Mouse (Mus musculus) lung, adult 18-20 months (tissue): ENCODE measurements around the gene Olfr385.
"Not testable (repeated sequence)": the region's sequence is repeated elsewhere in the genome, so short reads cannot be mapped to it uniquely, and the experiment has no call there.

Experiments used
- DNase-seq, 2 experiments: peaks; one replicate each; pipeline ENCODE4 v3.0.0; 2022; ENCODE audit warnings: mixed read lengths in 2 of 2

The Olfr385 gene

DNA sequence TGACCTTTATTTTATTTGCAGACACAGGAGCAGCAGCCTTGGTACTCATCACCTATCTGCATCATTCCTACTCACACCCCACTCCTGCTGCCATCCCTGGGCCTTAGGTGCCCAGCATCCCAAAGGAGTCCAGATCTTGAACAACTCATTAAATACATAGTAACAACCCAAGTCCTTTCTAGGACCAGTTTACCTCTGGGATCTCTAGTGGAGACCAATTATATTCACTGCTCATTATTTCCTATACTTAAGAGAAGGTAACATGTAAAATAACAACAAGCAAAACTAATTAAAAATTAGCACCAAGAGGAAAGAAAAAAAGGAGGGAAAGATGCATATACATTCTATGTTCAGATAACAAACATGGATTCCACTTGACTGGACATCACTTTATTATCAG lies at the start of gene Olfr385:
TSS of gene Olfr385 (minus strand) at position 101 of the 400 bp plus-strand sequence.
- DNase-seq: no peak

DNA sequence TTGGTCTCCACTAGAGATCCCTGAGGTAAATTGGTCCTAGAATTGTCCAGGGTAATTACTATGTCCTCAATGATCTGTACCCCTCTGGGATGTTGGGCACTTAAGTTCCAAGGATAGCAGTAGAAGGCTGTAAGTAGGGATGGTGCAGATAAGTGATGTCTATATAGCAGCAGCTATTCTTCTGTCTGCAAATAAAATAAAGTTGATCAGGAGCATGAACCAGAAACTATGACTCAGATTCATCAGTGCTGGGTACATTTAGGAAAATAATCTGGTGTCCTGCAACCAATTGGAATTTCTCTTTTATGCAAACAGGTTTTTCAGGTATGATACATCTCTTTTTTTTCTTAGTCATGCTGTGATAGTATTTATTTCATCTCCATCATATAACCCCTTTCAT lies 5.5 kb upstream of the Olfr385 start, which contains the start of gene Olfr384:
TSS of gene Olfr384 (plus strand) at position 301 of the 400 bp plus-strand sequence.
- DNase-seq: no peak

DNA sequence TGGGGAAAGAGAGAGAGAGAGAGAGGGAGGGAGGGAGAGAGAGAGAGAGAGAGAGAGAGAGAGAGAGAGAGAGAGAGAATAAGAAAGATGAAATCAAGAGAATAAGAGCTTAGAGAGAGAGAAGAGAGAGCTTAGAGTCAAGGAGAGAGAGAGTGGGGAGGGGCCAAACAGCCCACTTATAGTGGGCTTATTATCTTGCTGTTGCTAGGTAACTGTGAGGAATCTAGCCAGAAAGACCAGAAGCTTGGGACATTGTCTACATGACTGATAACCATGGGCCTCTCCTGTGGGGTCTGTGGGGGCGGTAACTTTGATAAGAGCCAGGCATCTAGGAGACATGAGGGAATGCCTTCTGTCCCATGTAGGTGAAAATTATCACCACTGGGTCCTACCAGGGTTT lies 9.6 kb downstream of the Olfr385 start:
- not testable (repeated sequence) for DNase-seq

DNA sequence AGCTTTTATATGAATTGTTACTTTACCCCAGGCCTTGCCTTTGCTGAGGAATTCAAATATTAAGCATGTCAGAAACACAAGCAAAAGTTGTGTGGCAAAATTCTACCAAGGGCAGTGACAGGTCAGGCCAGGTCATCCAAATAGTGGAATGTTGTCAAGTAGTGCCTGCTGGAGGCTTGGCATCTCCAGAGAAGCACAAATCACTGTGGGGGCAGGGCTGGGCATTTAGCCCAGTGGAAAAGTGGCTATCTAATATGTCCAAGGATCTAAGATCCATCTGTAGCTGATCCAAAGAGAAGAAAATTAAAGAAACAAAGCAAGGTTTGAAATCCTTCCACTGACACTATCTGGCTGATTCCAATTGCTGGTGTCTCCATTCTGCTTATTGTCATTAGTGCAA lies 12.9 kb downstream of the Olfr385 start:
- DNase-seq: no peak
